Mouse (Mus musculus): ENCODE measurements around the gene Myo6. TPM values are rescaled to one million over a fixed set of nuclear protein-coding genes. Genes with fewer than 3 reads are reported as not detected.

Gene Myo6
- polyA plus RNA-seq, 1 experiment from 2014 or later: 14.0 TPM

DNA sequence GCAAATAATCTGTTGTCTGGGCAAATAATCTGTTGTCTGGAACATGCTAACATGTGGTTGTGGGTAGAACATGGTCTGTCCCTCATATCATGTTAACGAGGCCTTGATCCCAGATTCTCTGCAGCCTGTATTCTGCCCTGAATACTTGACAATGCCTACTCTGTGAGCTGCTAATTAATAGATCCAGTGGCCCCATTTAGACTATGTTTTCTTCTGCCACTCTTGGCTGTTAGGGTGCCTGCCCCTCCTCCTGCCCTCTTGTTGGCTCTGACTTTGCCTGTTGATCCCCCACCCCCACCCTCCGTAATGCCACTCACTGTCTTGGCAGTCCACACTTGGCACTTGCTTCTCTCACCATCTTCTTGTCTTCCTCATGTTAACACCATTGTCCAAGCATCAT lies 13.8 kb downstream of the Myo6 start:
- peaks cover under 1% of the 10 kb centered on the region; the same call in 1 of the 2 replicates for H3K4me1 ChIP-seq (replicated peaks; ENCODE audit: control insufficient read depth, insufficient read depth, low read length)
- peak; percentile 46; the same call in 1 of the 2 replicates for ATAC-seq

DNA sequence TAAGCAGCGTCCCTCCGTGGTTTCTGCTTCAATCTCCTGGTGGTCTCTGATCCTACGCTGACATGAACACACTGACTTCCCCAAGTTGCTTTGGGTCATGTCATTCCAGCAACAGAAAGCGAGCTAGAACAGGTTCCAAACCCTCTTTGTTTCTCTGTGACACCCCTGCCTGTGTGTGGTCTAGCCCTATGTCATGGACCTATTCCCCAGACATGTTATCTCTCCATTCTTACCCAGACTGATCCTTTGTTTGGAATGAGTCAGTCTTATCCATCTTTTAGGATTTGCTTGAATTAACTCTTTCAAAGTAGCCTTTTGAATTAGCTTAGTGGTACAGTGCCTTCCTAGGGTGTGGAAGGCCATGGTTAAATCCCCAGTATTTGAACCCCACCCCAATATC lies 14.9 kb downstream of the Myo6 start:
- Histone ChIP-seq H3K4me2 (ENCODE audit: low read length) (no peak overlapping the region), H3K4me3 (replicated peaks; ENCODE audit: low read length) (no peak overlapping the region), H3K36me3 (ENCODE audit: control insufficient read depth, insufficient read depth) (no peaks in the 10 kb centered on the region), H3K9me3 (ENCODE audit: control insufficient read depth, low read length) (no peaks in the 10 kb centered on the region), H3K27ac (ENCODE audit: low read length) (no peak overlapping the region), H3K27me3 (replicated peaks; ENCODE audit: control insufficient read depth, insufficient read depth, low read length) (no peaks in the 10 kb centered on the region), H3K4me1 (replicated peaks; ENCODE audit: control insufficient read depth, insufficient read depth, low read length) (no peaks in the 10 kb centered on the region; the same call in none of the 2 replicates), H3K9ac (replicated peaks; ENCODE audit: low read depth, low read length) (no peak overlapping the region)
- ATAC-seq: no peak
- WGBS: 86% methylated on average over 4 of the region's 4 CpGs

More for the DNA sequence above, 13.8 kb downstream of the Myo6 start:
- no peak overlapping the region for H3K4me2 ChIP-seq (ENCODE audit: low read length)
- 23% methylated on average over 2 of the region's 2 CpGs for WGBS
- H3K4me3 ChIP-seq (replicated peaks; ENCODE audit: low read length): no peak overlapping the region
- H3K9me3 ChIP-seq (ENCODE audit: control insufficient read depth, low read length): no peaks in the 10 kb centered on the region
- H3K27ac ChIP-seq (ENCODE audit: low read length): no peak overlapping the region
- no peaks in the 10 kb centered on the region for H3K36me3 ChIP-seq (ENCODE audit: control insufficient read depth, insufficient read depth)
- no peak overlapping the region for H3K9ac ChIP-seq (replicated peaks; ENCODE audit: low read depth, low read length)
- H3K27me3 ChIP-seq (replicated peaks; ENCODE audit: control insufficient read depth, insufficient read depth, low read length): no peaks in the 10 kb centered on the region

DNA sequence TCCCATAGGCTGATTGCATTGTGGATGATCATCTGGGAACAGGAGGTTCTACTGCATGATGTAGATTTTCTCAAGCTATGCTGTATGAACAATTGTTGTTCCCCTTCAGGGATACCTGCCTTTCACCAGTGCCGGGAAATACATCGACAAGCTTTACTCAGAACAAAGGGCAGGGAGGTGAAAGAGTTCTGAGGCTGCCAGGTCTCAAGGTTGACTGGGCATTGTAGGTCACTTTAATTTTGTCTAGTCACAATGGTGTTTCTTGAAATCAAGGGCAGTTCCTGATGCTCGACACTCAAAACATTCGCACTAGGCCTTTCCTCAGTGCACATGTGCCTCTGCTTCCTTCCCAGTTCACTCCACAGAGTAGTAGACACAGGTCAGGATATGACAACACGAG lies 15.9 kb downstream of the Myo6 start:
- Histone ChIP-seq H3K4me2 (ENCODE audit: low read length) (no peak overlapping the region), H3K9me3 (ENCODE audit: control insufficient read depth, low read length) (no peaks in the 10 kb centered on the region), H3K27me3 (replicated peaks; ENCODE audit: control insufficient read depth, insufficient read depth, low read length) (no peaks in the 10 kb centered on the region), H3K9ac (replicated peaks; ENCODE audit: low read depth, low read length) (no peak overlapping the region), H3K27ac (ENCODE audit: low read length) (no peak overlapping the region), H3K4me3 (replicated peaks; ENCODE audit: low read length) (no peak overlapping the region), H3K36me3 (ENCODE audit: control insufficient read depth, insufficient read depth) (no peaks in the 10 kb centered on the region), H3K4me1 (replicated peaks; ENCODE audit: control insufficient read depth, insufficient read depth, low read length) (no peaks in the 10 kb centered on the region; the same call in none of the 2 replicates)
- WGBS: 81% methylated on average over 5 of the region's 5 CpGs
- no peak for ATAC-seq

DNA sequence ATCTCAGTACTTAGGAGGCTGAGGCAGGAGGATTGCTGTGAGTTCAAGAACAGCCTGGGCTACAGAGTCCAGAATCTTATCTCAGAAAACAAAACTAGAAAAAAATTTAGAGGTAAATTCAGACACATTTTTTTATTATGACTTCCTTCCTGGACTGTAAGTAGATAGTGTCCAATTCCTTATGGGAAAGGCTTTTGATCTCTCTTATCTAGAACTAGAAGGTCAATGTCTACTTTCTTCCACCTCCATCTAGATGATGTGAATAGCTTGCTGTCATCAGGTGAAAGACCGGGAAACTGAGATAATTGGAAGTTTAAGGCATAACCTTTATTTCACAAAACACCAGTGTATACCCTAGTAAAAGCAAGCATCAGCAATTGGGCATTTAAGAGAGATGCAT lies 16.9 kb downstream of the Myo6 start:
- Histone ChIP-seq H3K9me3 (ENCODE audit: control insufficient read depth, low read length) (no peaks in the 10 kb centered on the region), H3K27me3 (replicated peaks; ENCODE audit: control insufficient read depth, insufficient read depth, low read length) (no peaks in the 10 kb centered on the region), H3K4me3 (replicated peaks; ENCODE audit: low read length) (no peak overlapping the region), H3K27ac (ENCODE audit: low read length) (no peak overlapping the region), H3K4me1 (replicated peaks; ENCODE audit: control insufficient read depth, insufficient read depth, low read length) (no peaks in the 10 kb centered on the region; the same call in none of the 2 replicates), H3K36me3 (ENCODE audit: control insufficient read depth, insufficient read depth) (no peaks in the 10 kb centered on the region), H3K4me2 (ENCODE audit: low read length) (no peak overlapping the region), H3K9ac (replicated peaks; ENCODE audit: low read depth, low read length) (no peak overlapping the region)
- no peak for ATAC-seq
- WGBS: 92% methylated on average over 1 of the region's 1 CpGs

DNA sequence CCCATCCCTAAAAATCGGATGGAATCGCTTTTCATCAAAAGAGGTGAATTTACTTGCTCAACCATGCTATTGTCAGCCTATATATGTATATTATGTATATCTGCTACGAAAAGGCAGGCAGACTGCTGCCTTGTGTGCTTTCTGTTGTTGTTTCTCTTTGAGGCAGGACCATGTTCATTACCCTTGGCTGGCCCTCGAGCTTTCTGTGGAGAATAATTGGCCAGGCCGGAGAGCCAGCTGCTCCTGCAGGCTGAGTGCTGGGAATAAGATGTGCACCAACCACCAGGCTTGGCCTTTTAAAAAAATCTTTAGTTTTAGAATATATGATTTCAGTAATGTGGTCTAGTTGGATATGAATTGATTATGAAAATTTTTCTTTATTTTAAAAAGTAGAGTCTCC lies 19.3 kb downstream of the Myo6 start:
- H3K27ac ChIP-seq (ENCODE audit: low read length): no peak overlapping the region

DNA sequence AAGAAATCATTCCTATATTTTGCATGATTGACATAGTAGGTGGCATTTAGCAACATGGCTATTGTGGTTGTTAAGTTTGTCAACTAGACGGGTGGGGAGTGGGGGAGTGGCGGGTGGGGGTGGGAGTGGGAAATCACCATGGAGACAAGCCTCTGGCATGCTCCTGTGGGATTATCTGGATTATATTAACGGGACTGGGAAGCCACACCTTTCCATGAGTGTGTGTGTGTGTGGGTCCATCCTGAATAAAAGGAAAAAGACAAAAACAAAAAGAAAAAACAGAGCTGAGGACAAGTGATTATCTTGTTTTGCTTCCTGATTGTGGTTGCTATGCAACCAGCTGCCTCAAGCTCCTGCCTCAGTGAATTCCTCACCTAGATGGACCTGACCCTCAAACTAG lies 20.9 kb downstream of the Myo6 start:
- Histone ChIP-seq H3K36me3 (ENCODE audit: control insufficient read depth, insufficient read depth) (no peaks in the 10 kb centered on the region), H3K4me1 (replicated peaks; ENCODE audit: control insufficient read depth, insufficient read depth, low read length) (no peaks in the 10 kb centered on the region; the same call in 1 of the 2 replicates), H3K9ac (replicated peaks; ENCODE audit: low read depth, low read length) (no peak overlapping the region), H3K9me3 (ENCODE audit: control insufficient read depth, low read length) (no peaks in the 10 kb centered on the region), H3K4me2 (ENCODE audit: low read length) (no peak overlapping the region), H3K27ac (ENCODE audit: low read length) (no peak overlapping the region), H3K4me3 (replicated peaks; ENCODE audit: low read length) (no peak overlapping the region), H3K27me3 (replicated peaks; ENCODE audit: control insufficient read depth, insufficient read depth, low read length) (no peaks in the 10 kb centered on the region)
- WGBS: 53% methylated on average over 3 of the region's 3 CpGs
- ATAC-seq: no peak

More for the DNA sequence above, 19.3 kb downstream of the Myo6 start:
- Histone ChIP-seq H3K9ac (replicated peaks; ENCODE audit: low read depth, low read length) (no peak overlapping the region), H3K27me3 (replicated peaks; ENCODE audit: control insufficient read depth, insufficient read depth, low read length) (no peaks in the 10 kb centered on the region), H3K9me3 (ENCODE audit: control insufficient read depth, low read length) (no peaks in the 10 kb centered on the region), H3K4me2 (ENCODE audit: low read length) (no peak overlapping the region), H3K4me3 (replicated peaks; ENCODE audit: low read length) (no peak overlapping the region), H3K4me1 (replicated peaks; ENCODE audit: control insufficient read depth, insufficient read depth, low read length) (no peaks in the 10 kb centered on the region; the same call in 1 of the 2 replicates), H3K36me3 (ENCODE audit: control insufficient read depth, insufficient read depth) (no peaks in the 10 kb centered on the region)
- peak; percentile 39; the same call in 1 of the 2 replicates for ATAC-seq
- WGBS: 46% methylated on average over 5 of the region's 5 CpGs

DNA sequence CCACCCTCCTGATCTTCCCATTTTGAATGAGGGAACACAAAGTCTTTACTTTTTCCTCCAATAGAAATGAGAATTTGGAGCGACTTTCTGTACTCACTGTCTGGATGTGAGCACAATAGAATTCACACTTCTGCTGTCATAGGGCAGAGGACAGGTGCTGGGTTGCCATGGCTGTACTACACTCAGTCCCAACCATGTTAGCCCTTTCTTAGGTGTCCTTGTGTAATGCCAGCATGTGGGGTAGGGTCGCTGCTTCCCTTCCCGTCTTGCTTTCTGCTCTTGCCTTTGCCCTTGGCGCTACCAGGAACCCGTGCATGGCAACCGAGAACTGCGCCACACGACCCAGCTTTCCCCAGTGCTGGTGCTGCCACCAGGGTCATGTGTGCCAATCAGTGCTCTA lies 21.9 kb downstream of the Myo6 start:
- Histone ChIP-seq H3K9ac (replicated peaks; ENCODE audit: low read depth, low read length) (no peak overlapping the region), H3K27ac (ENCODE audit: low read length) (no peak overlapping the region), H3K36me3 (ENCODE audit: control insufficient read depth, insufficient read depth) (no peaks in the 10 kb centered on the region), H3K27me3 (replicated peaks; ENCODE audit: control insufficient read depth, insufficient read depth, low read length) (no peaks in the 10 kb centered on the region), H3K4me1 (replicated peaks; ENCODE audit: control insufficient read depth, insufficient read depth, low read length) (no peaks in the 10 kb centered on the region; the same call in 1 of the 2 replicates), H3K9me3 (ENCODE audit: control insufficient read depth, low read length) (no peaks in the 10 kb centered on the region), H3K4me2 (ENCODE audit: low read length) (no peak overlapping the region), H3K4me3 (replicated peaks; ENCODE audit: low read length) (no peak overlapping the region)
- no peak for ATAC-seq
- 86% methylated on average over 8 of the region's 8 CpGs for WGBS

DNA sequence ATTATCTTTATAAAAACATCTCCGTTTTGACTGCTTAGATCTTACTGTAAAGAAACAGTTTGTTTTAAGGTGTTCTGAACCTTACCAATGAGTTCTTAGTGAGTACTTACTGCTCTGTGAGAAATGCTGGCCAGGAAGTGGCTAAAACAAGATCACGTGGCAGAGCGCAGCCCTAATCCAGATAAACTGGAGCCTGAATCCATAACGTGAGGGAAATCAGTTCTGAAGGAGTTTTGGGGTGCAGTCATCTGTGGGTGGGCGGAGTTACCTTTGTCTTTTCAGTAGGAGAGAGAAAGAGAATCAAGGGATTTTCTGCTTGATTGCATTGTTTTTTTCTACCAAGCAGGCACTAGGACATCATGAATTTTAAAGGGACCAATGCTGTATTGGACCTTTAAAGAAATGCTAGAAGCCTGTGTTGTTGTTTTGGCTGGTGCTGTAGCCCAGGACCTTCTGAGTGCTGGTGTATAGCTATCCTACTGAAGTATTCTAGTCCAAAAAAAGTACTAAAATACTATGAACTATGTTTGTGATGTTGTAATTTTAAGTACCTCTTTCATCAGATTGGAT lies 23.6 kb downstream of the Myo6 start:
- H3K27me3 ChIP-seq (replicated peaks; ENCODE audit: control insufficient read depth, insufficient read depth, low read length): no peaks in the 10 kb centered on the region
- no peaks in the 10 kb centered on the region for H3K36me3 ChIP-seq (ENCODE audit: control insufficient read depth, insufficient read depth)
- WGBS: 21% methylated on average over 5 of the region's 5 CpGs
- ATAC-seq: peak; percentile 77
- no peak overlapping the region for H3K9ac ChIP-seq (replicated peaks; ENCODE audit: low read depth, low read length)
- H3K4me1 ChIP-seq (replicated peaks; ENCODE audit: control insufficient read depth, insufficient read depth, low read length): no peaks in the 10 kb centered on the region; the same call in 1 of the 2 replicates
- no peak overlapping the region for H3K4me2 ChIP-seq (ENCODE audit: low read length)
- H3K27ac ChIP-seq (ENCODE audit: low read length): no peak overlapping the region
- no peak overlapping the region for H3K4me3 ChIP-seq (replicated peaks; ENCODE audit: low read length)
- no peaks in the 10 kb centered on the region for H3K9me3 ChIP-seq (ENCODE audit: control insufficient read depth, low read length)

DNA sequence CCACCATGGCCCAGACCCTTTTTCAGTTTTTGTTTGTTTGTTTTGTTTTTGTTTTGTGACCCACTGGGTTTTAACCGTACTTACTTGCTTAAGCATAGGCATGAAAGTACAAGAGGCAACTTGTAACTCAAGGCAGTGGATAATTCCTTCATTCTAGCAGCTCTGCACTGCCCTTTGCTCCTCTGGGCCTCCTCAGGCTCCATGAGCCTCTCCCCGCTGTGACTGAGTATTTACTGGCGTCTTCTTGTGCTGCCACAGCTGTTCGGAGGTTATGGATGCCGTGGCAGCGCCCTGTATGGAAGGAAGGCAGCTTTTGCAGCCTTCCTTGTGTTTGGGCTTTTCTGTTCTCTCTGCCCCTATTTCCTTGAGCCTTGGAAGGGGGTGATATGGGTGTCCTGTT lies 26.4 kb downstream of the Myo6 start:
- Histone ChIP-seq H3K4me2 (ENCODE audit: low read length) (no peak overlapping the region), H3K4me3 (replicated peaks; ENCODE audit: low read length) (no peak overlapping the region), H3K27me3 (replicated peaks; ENCODE audit: control insufficient read depth, insufficient read depth, low read length) (no peaks in the 10 kb centered on the region), H3K4me1 (replicated peaks; ENCODE audit: control insufficient read depth, insufficient read depth, low read length) (no peaks in the 10 kb centered on the region), H3K36me3 (ENCODE audit: control insufficient read depth, insufficient read depth) (no peaks in the 10 kb centered on the region), H3K27ac (ENCODE audit: low read length) (no peak overlapping the region), H3K9me3 (ENCODE audit: control insufficient read depth, low read length) (no peaks in the 10 kb centered on the region), H3K9ac (replicated peaks; ENCODE audit: low read depth, low read length) (no peak overlapping the region)
- 71% methylated on average over 6 of the region's 6 CpGs for WGBS
- no peak for ATAC-seq

DNA sequence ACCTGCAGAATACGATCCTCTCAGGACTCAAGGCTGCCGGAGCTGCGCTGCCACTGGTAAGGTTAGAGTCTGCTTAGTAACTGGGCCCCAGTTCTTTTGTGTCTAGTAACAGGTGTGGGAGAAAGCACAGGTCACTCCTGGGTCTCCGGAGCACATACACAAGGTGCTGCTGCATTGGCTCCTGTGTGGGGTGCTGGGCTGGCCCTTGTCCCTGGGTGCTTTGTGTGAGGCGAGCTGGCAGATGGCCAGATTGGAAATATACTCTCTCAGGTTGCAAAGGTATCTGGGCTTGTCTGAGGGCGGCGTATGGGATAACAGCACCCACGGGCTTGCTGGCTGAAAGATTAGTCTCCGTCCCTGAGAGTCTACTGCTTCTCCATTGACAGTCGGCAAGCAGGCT lies 27.5 kb downstream of the Myo6 start:
- Histone ChIP-seq H3K9me3 (ENCODE audit: control insufficient read depth, low read length) (no peaks in the 10 kb centered on the region), H3K4me3 (replicated peaks; ENCODE audit: low read length) (no peak overlapping the region), H3K9ac (replicated peaks; ENCODE audit: low read depth, low read length) (no peak overlapping the region), H3K27ac (ENCODE audit: low read length) (no peak overlapping the region), H3K4me1 (replicated peaks; ENCODE audit: control insufficient read depth, insufficient read depth, low read length) (peaks cover 3% of the 10 kb centered on the region; the same call in 1 of the 2 replicates), H3K4me2 (ENCODE audit: low read length) (no peak overlapping the region), H3K27me3 (replicated peaks; ENCODE audit: control insufficient read depth, insufficient read depth, low read length) (no peaks in the 10 kb centered on the region), H3K36me3 (ENCODE audit: control insufficient read depth, insufficient read depth) (no peaks in the 10 kb centered on the region)
- WGBS: 83% methylated on average over 10 of the region's 10 CpGs
- no peak for ATAC-seq
